Mouse (Mus musculus) lung, adult 10 weeks (tissue): ENCODE results near the gene Ufl1. TPM values are rescaled to one million over a fixed set of nuclear protein-coding genes. Genes with fewer than 3 reads are reported as not detected.

Experiments used
- polyA plus RNA-seq: library from polyadenylated mRNA; stranded (reverse); fragments of 350-450 nt; fragmentation: Illumina TruSeq; extraction: RNeasy Lipid Tissue Mini Kit (QIAGEN cat#74804); gene quantifications from one replicate; pipeline ENCODE4 v1.2.3, GENCODE M21; 2014; ENCODE audit warnings: low read depth, low replicate concordance; ENCODE audit not compliant: insufficient read depth

The Ufl1 gene
- 10.8 TPM for polyA plus RNA-seq

DNA sequence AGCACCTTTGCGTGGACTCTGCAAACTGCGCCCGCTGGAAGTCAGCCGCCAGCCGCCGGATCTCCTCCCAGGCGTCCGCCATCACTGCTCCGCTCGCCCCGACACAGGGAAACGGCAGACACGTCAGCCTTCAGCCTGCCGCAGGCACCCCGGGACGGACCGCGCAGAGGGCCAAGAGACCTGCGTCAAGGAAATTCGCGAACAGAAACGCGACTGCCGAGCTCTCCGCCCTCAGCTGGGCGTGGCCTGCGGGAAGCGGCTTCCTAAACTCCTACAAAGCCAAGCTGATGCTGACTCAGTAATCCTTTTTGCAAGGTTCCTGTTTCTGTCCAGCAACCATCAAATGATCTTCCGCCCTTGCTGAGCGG is at the start of gene Ufl1:
TSS of gene Ufl1 (minus strand) at position 151 of the 368 bp plus-strand sequence.

DNA sequence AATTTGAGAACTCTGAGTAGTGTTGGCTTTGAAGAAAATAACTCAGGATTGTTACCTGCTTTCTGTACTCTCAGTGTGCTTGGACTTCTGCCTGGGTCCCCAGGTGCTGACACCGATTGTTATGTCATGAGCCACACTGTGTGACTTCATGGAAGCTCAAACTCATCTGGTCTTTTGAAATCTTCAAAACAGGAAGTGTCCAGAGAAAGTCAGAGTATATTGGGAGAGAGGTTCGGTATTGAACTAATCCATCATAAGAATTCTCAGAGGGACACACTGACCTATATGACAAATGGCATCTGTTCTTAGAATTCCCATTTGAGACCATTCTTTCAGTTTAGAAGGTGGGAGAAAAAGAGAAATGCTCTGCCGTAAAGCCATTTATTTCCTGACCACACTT is 38.8 kb downstream of the Ufl1 start, which contains the start of gene Fhl5:
TSS of gene Fhl5 (minus strand) at position 101 of the 400 bp plus-strand sequence.

Other genes with a start within 250 kb of the Ufl1 start
- gene Fhl5, start 38.9 kb downstream of the Ufl1 start, polyA plus RNA-seq: not detected